Mouse (Mus musculus): ENCODE data around the gene Dmtf1. TPM values are rescaled to one million over a fixed set of nuclear protein-coding genes. Genes with fewer than 3 reads are reported as not detected.

The Dmtf1 gene
- polyA plus RNA-seq, 1 experiment from 2014 or later, result 36.7 TPM

- H3K36me3 ChIP-seq (ENCODE audit: control insufficient read depth, insufficient read depth, low read length), result peaks cover 38% of the 10 kb centered on the region
- WGBS (ENCODE audit: insufficient replicate concordance), result 96% methylated on average over 2 of the region's 2 CpGs
- ATAC-seq (replicated peaks; ENCODE audit: insufficient number of reproducible peaks, low FRiP score, low TSS enrichment), result no peak
These were observed 37.4 kb downstream of the Dmtf1 start for GRCm38 (mm10) chr5:9124134-9124533.

GRCm38 (mm10) chr5:9114162-9114561, 47.4 kb downstream of the Dmtf1 start:
- ATAC-seq (replicated peaks; ENCODE audit: insufficient number of reproducible peaks, low FRiP score, low TSS enrichment), result no peak
- Histone ChIP-seq H3K9ac (ENCODE audit: low read depth, low read length) (no peak overlapping the region), H3K4me1 (ENCODE audit: control insufficient read depth, insufficient read depth, low read length) (no peaks in the 10 kb centered on the region), H3K27ac (ENCODE audit: low read depth, low read length) (no peak overlapping the region), H3K27me3 (ENCODE audit: control insufficient read depth, insufficient read depth, low read length) (no peaks in the 10 kb centered on the region), H3K4me2 (no peak overlapping the region), H3K9me3 (replicated peaks; ENCODE audit: control insufficient read depth, low read length) (no peaks in the 10 kb centered on the region), H3K4me3 (ENCODE audit: low read depth, low read length) (no peak overlapping the region), H3K36me3 (ENCODE audit: control insufficient read depth, insufficient read depth, low read length) (peaks cover 3% of the 10 kb centered on the region; the same call in 1 of the 2 replicates)
- WGBS (ENCODE audit: insufficient replicate concordance), result 31% methylated on average over 6 of the region's 6 CpGs

More at GRCm38 (mm10) chr5:9124134-9124533, 37.4 kb downstream of the Dmtf1 start:
- Histone ChIP-seq H3K9ac (ENCODE audit: low read depth, low read length) (no peak overlapping the region), H3K4me3 (ENCODE audit: low read depth, low read length) (no peak overlapping the region), H3K9me3 (replicated peaks; ENCODE audit: control insufficient read depth, low read length) (no peaks in the 10 kb centered on the region), H3K4me2 (no peak overlapping the region), H3K27me3 (ENCODE audit: control insufficient read depth, insufficient read depth, low read length) (no peaks in the 10 kb centered on the region), H3K27ac (ENCODE audit: low read depth, low read length) (no peak overlapping the region), H3K4me1 (ENCODE audit: control insufficient read depth, insufficient read depth, low read length) (no peaks in the 10 kb centered on the region)

DNA sequence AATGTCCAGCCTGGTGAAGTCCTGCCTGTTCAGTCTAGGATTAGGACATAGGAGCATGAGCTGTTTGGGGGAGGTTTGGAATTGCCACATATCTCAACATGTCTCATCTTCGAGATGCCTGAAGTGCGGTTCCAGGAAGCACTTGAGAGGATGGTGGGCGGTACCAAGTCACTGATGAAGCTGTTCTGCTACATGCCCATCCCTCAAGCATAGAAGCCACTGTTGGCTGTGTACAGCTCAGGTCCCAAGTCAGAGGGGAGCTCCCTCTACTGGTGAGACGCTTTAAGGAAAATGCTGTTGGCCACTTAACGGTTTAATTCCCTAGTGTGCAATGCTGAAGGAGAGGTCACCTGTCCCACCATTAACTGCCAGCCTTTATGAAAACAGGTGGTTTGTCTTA, 49.8 kb downstream of the Dmtf1 start:
- WGBS (ENCODE audit: insufficient replicate concordance), result 20% methylated on average over 5 of the region's 5 CpGs
- no peaks in the 10 kb centered on the region for H3K36me3 ChIP-seq (ENCODE audit: control insufficient read depth, insufficient read depth, low read length)
- H3K27me3 ChIP-seq (ENCODE audit: control insufficient read depth, insufficient read depth, low read length), result no peaks in the 10 kb centered on the region
- no peak overlapping the region for H3K4me2 ChIP-seq
- ATAC-seq (replicated peaks; ENCODE audit: insufficient number of reproducible peaks, low FRiP score, low TSS enrichment), result no peak
- no peak overlapping the region for H3K27ac ChIP-seq (ENCODE audit: low read depth, low read length)
- H3K9ac ChIP-seq (ENCODE audit: low read depth, low read length), result no peak overlapping the region
- no peaks in the 10 kb centered on the region for H3K9me3 ChIP-seq (replicated peaks; ENCODE audit: control insufficient read depth, low read length)
- no peaks in the 10 kb centered on the region for H3K4me1 ChIP-seq (ENCODE audit: control insufficient read depth, insufficient read depth, low read length)
- no peak overlapping the region for H3K4me3 ChIP-seq (ENCODE audit: low read depth, low read length)

DNA sequence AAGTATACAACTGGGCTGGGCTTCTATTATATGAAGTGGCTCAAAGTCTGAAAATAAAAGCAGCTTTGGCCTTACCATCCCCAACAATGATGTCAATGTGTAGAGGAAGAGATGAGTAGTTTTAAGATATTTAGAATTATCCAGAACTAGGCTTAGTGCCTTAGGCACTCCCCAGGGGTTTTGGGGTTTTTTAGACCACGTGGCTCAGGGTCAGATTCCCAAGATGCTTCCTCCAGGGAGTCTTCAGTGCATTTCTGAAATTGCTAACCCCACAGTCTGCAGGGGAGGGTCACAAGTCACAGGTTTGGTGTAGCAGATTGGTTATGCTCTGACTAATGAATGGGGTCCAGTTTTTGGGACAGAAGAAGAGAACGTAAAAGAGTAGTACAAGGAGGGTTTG, 50.3 kb downstream of the Dmtf1 start:
- no peak for ATAC-seq (replicated peaks; ENCODE audit: insufficient number of reproducible peaks, low FRiP score, low TSS enrichment)
- Histone ChIP-seq H3K27ac (ENCODE audit: low read depth, low read length) (no peak overlapping the region), H3K4me2 (no peak overlapping the region), H3K27me3 (ENCODE audit: control insufficient read depth, insufficient read depth, low read length) (no peaks in the 10 kb centered on the region), H3K9me3 (replicated peaks; ENCODE audit: control insufficient read depth, low read length) (no peaks in the 10 kb centered on the region), H3K36me3 (ENCODE audit: control insufficient read depth, insufficient read depth, low read length) (no peaks in the 10 kb centered on the region), H3K9ac (ENCODE audit: low read depth, low read length) (no peak overlapping the region), H3K4me1 (ENCODE audit: control insufficient read depth, insufficient read depth, low read length) (no peaks in the 10 kb centered on the region), H3K4me3 (ENCODE audit: low read depth, low read length) (no peak overlapping the region)
- WGBS (ENCODE audit: insufficient replicate concordance), result 63% methylated on average over 2 of the region's 2 CpGs

DNA sequence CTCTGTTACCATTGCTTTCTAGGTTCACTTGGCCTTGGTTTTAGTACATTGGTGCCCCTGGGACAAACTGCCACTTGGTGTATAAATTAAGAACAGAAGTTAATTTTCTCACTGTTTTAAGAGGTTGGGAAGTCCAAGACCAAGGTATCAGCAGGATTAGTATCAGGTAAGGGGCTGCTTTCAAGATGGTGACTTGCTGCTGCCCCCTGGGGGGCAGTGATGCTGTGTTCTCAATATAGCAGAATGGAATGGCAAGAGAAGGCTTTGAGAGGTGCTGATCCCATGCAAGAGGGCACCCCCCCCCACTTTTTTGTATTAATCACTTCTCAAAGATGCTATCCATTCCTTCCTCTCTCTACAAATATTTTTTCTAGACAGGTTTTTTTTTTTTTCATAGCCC, 52.0 kb downstream of the Dmtf1 start:
- no peaks in the 10 kb centered on the region for H3K9me3 ChIP-seq (replicated peaks; ENCODE audit: control insufficient read depth, low read length)

DNA sequence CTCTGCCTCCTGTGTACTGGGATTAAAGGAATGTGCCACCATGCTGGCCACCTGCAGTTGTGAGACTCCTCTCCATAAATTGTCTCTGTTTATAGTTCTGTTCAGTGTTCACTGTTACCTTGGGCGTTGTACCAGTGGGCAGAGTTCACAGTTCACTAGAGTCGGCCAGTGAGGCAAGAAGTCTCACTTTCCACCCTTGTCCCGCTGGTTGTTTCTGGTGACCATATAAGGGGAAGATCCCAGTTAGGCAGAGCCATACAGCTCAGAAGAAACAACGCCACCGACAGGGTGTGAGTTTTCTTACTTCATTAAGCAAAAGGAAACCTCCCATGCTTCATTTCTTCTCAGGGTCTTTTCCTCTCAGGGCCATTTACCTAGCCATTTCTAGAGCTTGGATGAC, 53.1 kb downstream of the Dmtf1 start:
- no peaks in the 10 kb centered on the region for H3K27me3 ChIP-seq (ENCODE audit: control insufficient read depth, insufficient read depth, low read length)
- H3K36me3 ChIP-seq (ENCODE audit: control insufficient read depth, insufficient read depth, low read length), result no peaks in the 10 kb centered on the region
- no peak overlapping the region for H3K4me2 ChIP-seq
- ATAC-seq (replicated peaks; ENCODE audit: insufficient number of reproducible peaks, low FRiP score, low TSS enrichment), result no peak
- no peak overlapping the region for H3K4me3 ChIP-seq (ENCODE audit: low read depth, low read length)
- no peak overlapping the region for H3K9ac ChIP-seq (ENCODE audit: low read depth, low read length)
- no peak overlapping the region for H3K27ac ChIP-seq (ENCODE audit: low read depth, low read length)
- no peaks in the 10 kb centered on the region for H3K9me3 ChIP-seq (replicated peaks; ENCODE audit: control insufficient read depth, low read length)
- 78% methylated on average over 5 of the region's 5 CpGs for WGBS (ENCODE audit: insufficient replicate concordance)
- no peaks in the 10 kb centered on the region for H3K4me1 ChIP-seq (ENCODE audit: control insufficient read depth, insufficient read depth, low read length)

More for the DNA sequence above, 52.0 kb downstream of the Dmtf1 start:
- no peak overlapping the region for H3K27ac ChIP-seq (ENCODE audit: low read depth, low read length)
- no peaks in the 10 kb centered on the region for H3K36me3 ChIP-seq (ENCODE audit: control insufficient read depth, insufficient read depth, low read length)
- no peak overlapping the region for H3K9ac ChIP-seq (ENCODE audit: low read depth, low read length)
- ATAC-seq (replicated peaks; ENCODE audit: insufficient number of reproducible peaks, low FRiP score, low TSS enrichment), result no peak
- H3K4me2 ChIP-seq, result no peak overlapping the region
- no peak overlapping the region for H3K4me3 ChIP-seq (ENCODE audit: low read depth, low read length)
- no peaks in the 10 kb centered on the region for H3K27me3 ChIP-seq (ENCODE audit: control insufficient read depth, insufficient read depth, low read length)
- no peaks in the 10 kb centered on the region for H3K4me1 ChIP-seq (ENCODE audit: control insufficient read depth, insufficient read depth, low read length)

DNA sequence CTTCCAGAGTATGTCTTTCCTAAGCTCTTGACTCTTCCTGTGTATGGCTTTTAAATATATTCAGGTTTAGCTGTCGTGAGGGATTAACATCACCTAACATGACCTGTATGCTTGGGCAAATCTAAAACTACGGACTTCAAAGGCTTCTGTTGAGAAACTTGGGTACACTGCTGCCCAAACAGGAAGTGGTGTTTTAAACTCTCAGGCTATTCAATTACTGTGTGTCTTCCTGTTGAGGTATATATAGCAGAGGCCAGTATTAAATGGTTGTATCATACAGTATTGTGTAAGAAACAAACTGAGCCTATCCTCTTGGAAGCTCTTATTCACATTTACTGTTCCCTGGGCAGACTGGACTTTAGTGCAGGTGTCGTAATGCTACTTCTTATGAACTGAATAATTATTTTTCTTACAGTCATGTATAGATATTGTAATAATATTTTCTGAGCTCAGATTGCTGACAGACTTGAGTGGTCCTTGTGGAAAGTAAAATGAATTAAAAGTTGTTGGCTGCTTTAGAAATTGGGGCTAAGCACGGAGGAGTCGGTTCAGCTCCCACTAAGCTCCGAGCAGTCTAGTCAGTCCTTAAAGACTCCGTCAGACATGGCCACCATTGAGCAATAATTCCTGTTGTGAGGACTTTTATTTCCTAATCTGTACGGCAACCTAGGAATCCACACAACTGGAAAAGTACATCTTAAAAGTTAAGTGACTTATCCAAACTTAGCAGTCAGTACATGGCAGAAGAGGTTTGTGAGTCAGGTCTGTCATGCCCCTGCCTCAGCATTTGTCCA, 54.1 kb downstream of the Dmtf1 start:
- ATAC-seq (replicated peaks; ENCODE audit: insufficient number of reproducible peaks, low FRiP score, low TSS enrichment), result no peak
- WGBS (ENCODE audit: insufficient replicate concordance), result 82% methylated on average over 8 of the region's 8 CpGs
- no peak overlapping the region for H3K27ac ChIP-seq (ENCODE audit: low read depth, low read length)
- H3K4me2 ChIP-seq, result no peak overlapping the region
- H3K4me1 ChIP-seq (ENCODE audit: control insufficient read depth, insufficient read depth, low read length), result no peaks in the 10 kb centered on the region
- H3K9me3 ChIP-seq (replicated peaks; ENCODE audit: control insufficient read depth, low read length), result no peaks in the 10 kb centered on the region
- no peak overlapping the region for H3K4me3 ChIP-seq (ENCODE audit: low read depth, low read length)
- no peak overlapping the region for H3K9ac ChIP-seq (ENCODE audit: low read depth, low read length)
- no peaks in the 10 kb centered on the region for H3K36me3 ChIP-seq (ENCODE audit: control insufficient read depth, insufficient read depth, low read length)
- H3K27me3 ChIP-seq (ENCODE audit: control insufficient read depth, insufficient read depth, low read length), result peaks cover 1% of the 10 kb centered on the region

DNA sequence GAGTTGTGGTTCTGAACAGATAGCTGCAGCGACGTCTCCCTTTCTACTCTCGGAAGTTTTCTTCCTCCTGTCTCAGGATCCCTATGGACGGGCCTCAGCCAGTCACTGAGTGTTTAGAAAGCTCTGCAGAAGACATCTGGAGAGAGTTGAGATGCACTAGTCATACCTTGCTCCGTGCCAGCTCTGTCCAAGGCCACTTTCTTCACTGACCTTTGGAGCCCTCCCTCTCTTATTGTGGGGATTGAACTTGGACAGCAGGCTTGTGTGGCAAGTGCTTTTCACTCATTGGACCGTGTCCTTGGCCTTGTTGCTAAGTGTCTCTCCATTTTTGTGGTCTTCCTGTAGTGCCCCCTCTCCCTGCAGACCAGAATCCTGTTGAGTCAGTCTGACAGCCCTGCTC, 54.8 kb downstream of the Dmtf1 start:
- H3K9me3 ChIP-seq (replicated peaks; ENCODE audit: control insufficient read depth, low read length), result no peaks in the 10 kb centered on the region
- H3K27me3 ChIP-seq (ENCODE audit: control insufficient read depth, insufficient read depth, low read length), result peaks cover 8% of the 10 kb centered on the region
- 74% methylated on average over 6 of the region's 6 CpGs for WGBS (ENCODE audit: insufficient replicate concordance)
- no peak overlapping the region for H3K4me3 ChIP-seq (ENCODE audit: low read depth, low read length)
- no peak overlapping the region for H3K9ac ChIP-seq (ENCODE audit: low read depth, low read length)
- no peak overlapping the region for H3K4me2 ChIP-seq
- no peak overlapping the region for H3K27ac ChIP-seq (ENCODE audit: low read depth, low read length)
- H3K36me3 ChIP-seq (ENCODE audit: control insufficient read depth, insufficient read depth, low read length), result no peaks in the 10 kb centered on the region
- no peaks in the 10 kb centered on the region for H3K4me1 ChIP-seq (ENCODE audit: control insufficient read depth, insufficient read depth, low read length)
- ATAC-seq (replicated peaks; ENCODE audit: insufficient number of reproducible peaks, low FRiP score, low TSS enrichment), result no peak

- no peak overlapping the region for H3K9ac ChIP-seq (ENCODE audit: low read depth, low read length)
- WGBS (ENCODE audit: insufficient replicate concordance), result 81% methylated on average over 8 of the region's 8 CpGs
- no peak for ATAC-seq (replicated peaks; ENCODE audit: insufficient number of reproducible peaks, low FRiP score, low TSS enrichment)
- peaks cover 8% of the 10 kb centered on the region for H3K27me3 ChIP-seq (ENCODE audit: control insufficient read depth, insufficient read depth, low read length)
- no peak overlapping the region for H3K4me2 ChIP-seq
- no peak overlapping the region for H3K27ac ChIP-seq (ENCODE audit: low read depth, low read length)
- peaks cover 2% of the 10 kb centered on the region; the same call in 1 of the 2 replicates for H3K4me1 ChIP-seq (ENCODE audit: control insufficient read depth, insufficient read depth, low read length)
- H3K9me3 ChIP-seq (replicated peaks; ENCODE audit: control insufficient read depth, low read length), result no peaks in the 10 kb centered on the region
- no peak overlapping the region for H3K4me3 ChIP-seq (ENCODE audit: low read depth, low read length)
- no peaks in the 10 kb centered on the region for H3K36me3 ChIP-seq (ENCODE audit: control insufficient read depth, insufficient read depth, low read length)
These were observed 57.6 kb downstream of the Dmtf1 start for GRCm38 (mm10) chr5:9103958-9104357.
